Mouse (Mus musculus): ENCODE data around the gene Chga.

- TF ChIP-seq GATA1 (IDR thresholded peaks at IDR 0.05; ENCODE audit: borderline replicate concordance, low read length), result no peak
- TF ChIP-seq CTCF (IDR thresholded peaks at IDR 0.05; ENCODE audit: low read depth, low read length), result no peak
Measured at GRCm38 (mm10) chr12:102587106-102587505, 32.3 kb downstream of the Chga start.

Data from G1E (cell line).